Mouse (Mus musculus): ENCODE results near the gene Cnksr3.

Cnksr3 gene

GRCm38 (mm10) chr10:7144081-7144783, 67.8 kb downstream of the Cnksr3 start:
- no peak for DNase-seq

- peak; percentile 69 for DNase-seq
These were observed 69.8 kb downstream of the Cnksr3 start for GRCm38 (mm10) chr10:7142287-7142686.

- peak; percentile 91 for DNase-seq
These were observed 71.8 kb downstream of the Cnksr3 start for GRCm38 (mm10) chr10:7140282-7140681.

- no peak for DNase-seq
These were observed 74.0 kb downstream of the Cnksr3 start for GRCm38 (mm10) chr10:7138049-7138448.

GRCm38 (mm10) chr10:7135751-7136150, 76.3 kb downstream of the Cnksr3 start:
- no peak for DNase-seq

GRCm38 (mm10) chr10:7133005-7133404, 79.0 kb downstream of the Cnksr3 start:
- DNase-seq, result no peak

- DNase-seq, result no peak
These were observed 80.6 kb downstream of the Cnksr3 start for GRCm38 (mm10) chr10:7131441-7131840.

- no peak for DNase-seq
These were observed 84.2 kb downstream of the Cnksr3 start for GRCm38 (mm10) chr10:7127828-7128227.

- no peak for DNase-seq
These were observed 85.2 kb downstream of the Cnksr3 start for GRCm38 (mm10) chr10:7126882-7127281.

- no peak for DNase-seq
These were observed 85.8 kb downstream of the Cnksr3 start for GRCm38 (mm10) chr10:7126287-7126686.

DNA sequence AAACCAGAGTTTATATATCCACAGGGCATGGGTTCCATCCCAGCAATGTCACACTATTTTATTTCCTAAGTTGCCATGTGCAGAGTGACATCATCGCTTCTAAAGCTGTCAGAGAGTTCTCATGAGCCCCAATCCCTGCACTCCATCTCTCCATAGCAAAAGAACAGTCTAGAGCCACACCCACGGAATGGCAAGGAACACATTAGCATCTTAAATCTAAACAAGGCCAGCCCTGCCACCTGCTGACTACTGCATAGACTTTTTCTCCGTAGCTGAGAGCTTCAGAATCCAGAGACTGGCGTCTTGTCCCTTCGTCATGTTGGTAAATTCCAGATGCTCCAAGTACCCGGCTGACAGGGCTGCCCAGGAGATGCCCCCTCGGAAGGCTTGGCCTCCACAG, 87.0 kb downstream of the Cnksr3 start:
- DNase-seq, result no peak

DNA sequence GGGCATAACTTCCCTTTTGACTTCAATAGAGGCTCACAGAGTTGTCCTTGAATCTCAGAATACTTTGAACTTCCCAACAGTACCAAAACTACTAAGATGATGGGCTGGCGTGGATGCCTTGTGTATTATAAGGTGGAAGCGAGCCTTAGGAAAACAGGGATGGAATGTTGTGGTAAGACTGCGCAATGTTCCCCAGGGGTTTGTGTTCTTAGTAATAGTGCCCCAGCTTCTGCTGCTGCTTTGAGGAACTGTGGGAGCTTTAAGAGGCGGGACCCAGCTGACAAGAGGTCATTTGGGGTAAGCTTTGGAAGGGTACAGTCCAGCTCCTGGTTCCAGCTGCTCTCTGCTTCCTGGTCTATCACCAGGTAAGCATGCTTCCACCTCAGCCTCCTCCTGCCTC, 89.7 kb downstream of the Cnksr3 start:
- DNase-seq, result no peak

- DNase-seq, result no peak
These were observed 91.8 kb downstream of the Cnksr3 start for GRCm38 (mm10) chr10:7120206-7120605.

- peak; percentile 78 for DNase-seq
These were observed 93.6 kb downstream of the Cnksr3 start for GRCm38 (mm10) chr10:7118258-7119077.

- no peak for DNase-seq
These were observed 94.3 kb downstream of the Cnksr3 start for GRCm38 (mm10) chr10:7117785-7118184.

GRCm38 (mm10) chr10:7114796-7115195, 97.2 kb downstream of the Cnksr3 start:
- DNase-seq, result no peak

DNA sequence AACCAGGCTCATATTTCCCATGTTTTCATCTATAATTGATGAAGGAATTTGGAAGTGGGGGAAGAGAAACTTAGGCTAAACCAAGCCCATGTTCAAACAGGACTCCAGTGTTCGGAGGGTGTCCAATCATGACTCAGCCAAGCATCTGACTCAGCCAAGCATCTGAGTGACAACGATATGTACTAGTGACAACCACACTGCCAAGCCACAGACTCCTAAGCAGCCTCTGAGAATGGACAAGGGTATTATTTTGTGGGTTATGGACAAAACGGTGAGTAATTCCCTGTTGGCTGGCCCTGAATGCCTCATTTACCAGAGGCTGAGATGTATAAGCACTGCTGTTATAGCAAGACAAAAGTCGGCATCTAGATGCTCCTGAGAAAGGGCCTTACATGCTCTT, 98.3 kb downstream of the Cnksr3 start:
- no peak for DNase-seq

- no peak for DNase-seq
These were observed 98.9 kb downstream of the Cnksr3 start for GRCm38 (mm10) chr10:7113144-7113543.

GRCm38 (mm10) chr10:7111462-7112000, 100.5 kb downstream of the Cnksr3 start:
- no peak for DNase-seq

- no peak for DNase-seq
These were observed 108.2 kb downstream of the Cnksr3 start for GRCm38 (mm10) chr10:7103872-7104271.

GRCm38 (mm10) chr10:7077971-7078370, 134.1 kb downstream of the Cnksr3 start:
- no peak for DNase-seq

- DNase-seq, result no peak
These were observed 134.6 kb downstream of the Cnksr3 start for GRCm38 (mm10) chr10:7077389-7077808.

GRCm38 (mm10) chr10:7076662-7077211, 135.3 kb downstream of the Cnksr3 start:
- no peak for DNase-seq

DNA sequence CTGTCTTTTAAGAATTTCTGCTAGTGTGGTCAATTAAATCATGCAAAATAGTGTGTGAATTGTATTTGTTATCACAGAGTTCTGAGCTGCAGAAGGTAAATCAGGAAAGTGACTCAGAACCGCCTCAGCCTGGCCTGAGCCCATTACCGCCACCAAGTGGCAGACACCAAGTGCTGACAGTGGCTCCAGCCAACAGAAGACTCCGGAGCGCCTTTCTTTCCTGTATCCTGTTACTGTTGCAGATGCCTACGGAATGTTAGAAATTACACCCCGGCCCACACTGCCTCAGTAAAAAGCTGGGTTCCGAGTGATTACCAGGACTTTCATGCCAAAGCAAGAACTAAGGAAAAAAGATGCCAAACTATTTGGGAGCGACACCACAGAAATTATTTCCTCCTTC, 135.8 kb downstream of the Cnksr3 start:
- DNase-seq, result peak; percentile 73
